Mouse (Mus musculus) intestine, embryonic 15.5 days (tissue): ENCODE results near the gene Hic1. TPM values are rescaled to one million over a fixed set of nuclear protein-coding genes. Genes with fewer than 3 reads are reported as not detected.
A peak's percentile ranks its signal among the peaks of the same experiment; 100 is the strongest.

Source experiments
- ATAC-seq: fragments of 200-750 bp; cut with Nextera tagmentation; 2 replicates; pipeline ENCODE4 v1.8.0; 2017; ENCODE audit warnings: moderate TSS enrichment, moderate library complexity
- H3K27ac ChIP-seq: fragments of 300-500 bp; sonication (generic); 2 replicates; pipeline ENCODE4 v1.5.1; 2015; ENCODE audit warnings: mild to moderate bottlenecking, inconsistent platforms
- H3K27me3 ChIP-seq: fragments of 300-500 bp; sonication (generic); replicated peaks from 2 replicates; pipeline ENCODE4 v1.6.1; 2015; ENCODE audit warnings: inconsistent platforms
- H3K36me3 ChIP-seq: fragments of 300-500 bp; sonication (generic); 2 replicates; pipeline ENCODE4 v1.6.1; 2015; ENCODE audit warnings: inconsistent platforms
- H3K4me1 ChIP-seq: fragments of 300-500 bp; sonication (generic); replicated peaks from 2 replicates; pipeline ENCODE4 v1.6.1; 2015; ENCODE audit warnings: inconsistent platforms
- H3K4me2 ChIP-seq: fragments of 300-500 bp; sonication (generic); replicated peaks from 2 replicates; pipeline ENCODE4 v1.6.1; 2015; ENCODE audit warnings: mild to moderate bottlenecking, inconsistent platforms
- H3K4me3 ChIP-seq: fragments of 300-500 bp; sonication (generic); replicated peaks from 2 replicates; pipeline ENCODE4 v1.5.1; 2015; ENCODE audit warnings: inconsistent platforms
- H3K9ac ChIP-seq: fragments of 300-500 bp; sonication (generic); 2 replicates; pipeline ENCODE4 v1.6.1; 2015; ENCODE audit warnings: inconsistent platforms
- H3K9me3 ChIP-seq: fragments of 300-500 bp; sonication (generic); 2 replicates; pipeline ENCODE4 v1.6.1; 2016; ENCODE audit warnings: inconsistent platforms
- WGBS: fragments of 180-500 bp; shearing (Covaris S2); methylation state at CpG from one replicate; pipeline ENCODE4 v1.1.7; 2015; 5-methylcytosine and 5-hydroxymethylcytosine counted together
- polyA plus RNA-seq: library from polyadenylated mRNA; unstranded; fragments of >200 nt; fragmentation: Nextera tagmentation; extraction: Ambion mirVana; gene quantifications from 2 replicates; pipeline ENCODE4 v1.2.1, GENCODE M21; 2015

The Hic1 gene
- polyA plus RNA-seq, 1 experiment from 2014 or later: 22.0 TPM

DNA sequence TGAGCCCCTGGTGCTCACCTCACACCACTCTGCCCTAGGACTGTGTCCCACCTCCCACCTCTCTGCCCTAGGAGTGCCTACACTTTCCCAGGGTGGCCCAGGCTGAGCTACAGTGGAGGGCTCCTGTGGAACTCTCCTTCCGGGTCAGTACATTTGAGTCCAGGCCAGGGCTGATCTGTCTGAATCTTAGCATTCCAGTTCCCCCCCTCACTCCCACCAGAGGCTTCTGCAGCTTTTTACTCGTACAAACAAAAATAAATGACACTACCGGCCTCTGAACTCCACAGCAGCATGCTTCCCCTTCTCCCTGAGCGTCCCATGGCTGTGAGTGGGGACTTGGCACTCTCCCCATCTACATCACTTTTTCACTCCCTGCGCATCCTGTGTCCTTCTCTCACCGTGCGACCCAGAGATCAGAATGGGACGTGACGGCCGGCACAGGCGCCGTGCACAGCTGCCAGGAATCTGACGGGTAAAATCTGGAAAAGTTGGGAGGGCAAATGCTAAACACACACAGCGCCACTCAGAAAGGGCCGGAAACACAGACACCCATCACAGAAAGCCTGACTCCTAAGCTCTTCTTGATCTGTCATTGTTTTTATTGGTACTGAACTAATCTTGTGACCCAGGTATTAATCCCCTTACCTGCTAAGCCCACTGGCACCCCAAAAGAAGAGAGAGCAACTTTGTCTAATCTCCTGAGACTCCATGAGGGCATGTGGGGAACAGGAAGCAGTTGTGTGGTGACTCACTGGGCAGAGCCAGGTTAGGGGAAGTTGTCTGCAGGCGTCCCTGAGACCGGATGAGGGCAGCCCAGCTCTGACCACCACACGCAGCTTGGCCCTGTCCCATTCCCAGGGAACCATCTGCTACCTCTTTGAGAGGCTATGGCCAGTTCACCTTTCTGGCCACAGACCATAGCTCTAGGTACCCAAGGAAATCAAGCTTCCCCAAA lies 16.4 kb downstream of the Hic1 start:
- Histone ChIP-seq H3K4me3 (no peak overlapping the region), H3K27ac (peak overlapping the region; percentile 63), H3K9me3 (no peaks in the 10 kb centered on the region), H3K4me2 (no peak overlapping the region), H3K4me1 (peaks cover 35% of the 10 kb centered on the region), H3K27me3 (no peaks in the 10 kb centered on the region), H3K36me3 (0 out of 2 replicates have a peak, but pooled peaks cover 5% of the 10 kb centered on the region), H3K9ac (no peak overlapping the region)
- 56% methylated on average over 18 of the region's 18 CpGs for WGBS
- peak; percentile 13; the same call in 1 of the 2 replicates for ATAC-seq

DNA sequence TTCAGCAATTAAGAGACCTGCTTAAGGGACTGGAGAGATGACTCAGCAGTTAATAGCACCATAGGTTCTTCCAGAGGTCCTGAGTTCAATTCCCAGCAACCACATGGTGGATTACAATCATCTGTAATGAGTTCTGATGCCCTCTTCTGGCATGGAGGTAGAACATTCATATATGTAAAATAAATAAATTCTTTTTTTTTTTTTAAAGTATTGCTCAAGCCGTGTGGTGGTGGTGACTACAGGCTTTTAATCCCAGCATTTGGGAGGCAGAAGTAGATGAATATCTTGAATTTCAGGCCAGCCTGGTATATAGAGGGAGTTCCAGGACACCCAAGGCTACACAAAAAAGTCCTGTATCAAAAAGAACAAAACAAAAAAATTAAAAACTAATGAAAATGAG lies 19.0 kb downstream of the Hic1 start:
- Histone ChIP-seq H3K27me3 (no peaks in the 10 kb centered on the region), H3K9me3 (no peaks in the 10 kb centered on the region), H3K4me2 (no peak overlapping the region), H3K36me3 (0 out of 2 replicates have a peak, but pooled peaks cover 5% of the 10 kb centered on the region), H3K4me3 (no peak overlapping the region), H3K4me1 (peaks cover 31% of the 10 kb centered on the region), H3K27ac (no peak overlapping the region), H3K9ac (no peak overlapping the region)
- ATAC-seq: no peak
- WGBS: 65% methylated on average over 1 of the region's 1 CpGs

- 0 out of 2 replicates have a peak overlapping the region, but pooled peaks have one; percentile 27 for H3K4me2 ChIP-seq
- H3K4me3 ChIP-seq: no peak overlapping the region
- peak; percentile 44; the same call in 1 of the 2 replicates for ATAC-seq
- peak overlapping the region; percentile 92 for H3K27ac ChIP-seq
- H3K27me3 ChIP-seq: no peaks in the 10 kb centered on the region
- H3K4me1 ChIP-seq: peaks cover 31% of the 10 kb centered on the region
- H3K9ac ChIP-seq: 0 out of 2 replicates have a peak overlapping the region, but pooled peaks have one; percentile 6
- WGBS: 78% methylated on average over 11 of the region's 11 CpGs
- no peaks in the 10 kb centered on the region for H3K9me3 ChIP-seq
- H3K36me3 ChIP-seq: 0 out of 2 replicates have a peak, but pooled peaks cover 10% of the 10 kb centered on the region
Observed at GRCm38 (mm10) chr11:75148332-75149035, 20.8 kb downstream of the Hic1 start.

GRCm38 (mm10) chr11:75147846-75148168 lies 21.5 kb downstream of the Hic1 start:
- peak overlapping the region; percentile 92 for H3K27ac ChIP-seq
- peaks cover 27% of the 10 kb centered on the region for H3K4me1 ChIP-seq
- ATAC-seq: peak; percentile 93
- H3K36me3 ChIP-seq: 0 out of 2 replicates have a peak, but pooled peaks cover 10% of the 10 kb centered on the region
- H3K27me3 ChIP-seq: no peaks in the 10 kb centered on the region
- H3K9ac ChIP-seq: 0 out of 2 replicates have a peak overlapping the region, but pooled peaks have one; percentile 6
- H3K4me3 ChIP-seq: no peak overlapping the region
- 24% methylated on average over 3 of the region's 3 CpGs for WGBS
- H3K4me2 ChIP-seq: peak overlapping the region; percentile 27; the same call in 1 of the 2 replicates
- H3K9me3 ChIP-seq: no peaks in the 10 kb centered on the region

- Histone ChIP-seq H3K9ac (no peak overlapping the region), H3K9me3 (no peaks in the 10 kb centered on the region), H3K36me3 (0 out of 2 replicates have a peak, but pooled peaks cover 10% of the 10 kb centered on the region), H3K27me3 (no peaks in the 10 kb centered on the region), H3K27ac (peak overlapping the region; percentile 92), H3K4me2 (peak overlapping the region; percentile 27; the same call in 1 of the 2 replicates), H3K4me3 (no peak overlapping the region), H3K4me1 (peaks cover 27% of the 10 kb centered on the region)
- ATAC-seq: peak; percentile 76
- 22% methylated on average over 11 of the region's 11 CpGs for WGBS
Observed at GRCm38 (mm10) chr11:75147106-75147845, 22.0 kb downstream of the Hic1 start.

- ATAC-seq: no peak
- Histone ChIP-seq H3K9ac (no peak overlapping the region), H3K27me3 (no peaks in the 10 kb centered on the region), H3K4me2 (no peak overlapping the region), H3K4me1 (peaks cover 41% of the 10 kb centered on the region), H3K4me3 (no peak overlapping the region), H3K27ac (peak overlapping the region; percentile 42; the same call in 1 of the 2 replicates), H3K36me3 (0 out of 2 replicates have a peak, but pooled peaks cover 10% of the 10 kb centered on the region), H3K9me3 (no peaks in the 10 kb centered on the region)
- WGBS: 58% methylated on average over 2 of the region's 2 CpGs
Observed at GRCm38 (mm10) chr11:75145841-75146240, 23.5 kb downstream of the Hic1 start.

DNA sequence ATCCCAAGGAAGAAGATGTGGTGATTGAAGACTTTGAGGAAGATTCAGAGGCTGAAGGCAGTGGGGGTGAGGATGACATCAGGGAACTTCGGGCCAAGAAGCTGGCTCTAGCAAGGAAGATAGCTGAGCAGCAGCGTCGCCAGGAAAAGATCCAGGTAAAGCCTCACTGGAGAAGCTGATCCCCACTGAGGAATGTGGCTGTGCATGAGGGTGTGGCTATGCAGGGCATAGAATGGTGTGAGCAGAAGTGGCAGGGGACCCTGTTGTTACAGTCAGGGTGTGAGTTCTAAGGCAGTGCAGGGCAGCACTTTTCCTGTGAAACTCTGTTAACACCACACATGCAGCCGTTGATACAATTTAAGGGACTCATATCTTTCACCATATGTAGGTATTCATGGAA lies 26.6 kb downstream of the Hic1 start:
- 71% methylated on average over 4 of the region's 4 CpGs for WGBS
- Histone ChIP-seq H3K27me3 (no peaks in the 10 kb centered on the region), H3K4me1 (peaks cover 54% of the 10 kb centered on the region), H3K4me2 (no peak overlapping the region), H3K36me3 (0 out of 2 replicates have a peak, but pooled peaks cover 5% of the 10 kb centered on the region), H3K9me3 (no peaks in the 10 kb centered on the region), H3K4me3 (no peak overlapping the region), H3K9ac (no peak overlapping the region), H3K27ac (peak overlapping the region; percentile 83; the same call in 1 of the 2 replicates)
- no peak for ATAC-seq

GRCm38 (mm10) chr11:75141913-75142312 lies 27.4 kb downstream of the Hic1 start:
- peaks cover 46% of the 10 kb centered on the region for H3K4me1 ChIP-seq
- peak; percentile 19; the same call in 1 of the 2 replicates for ATAC-seq

GRCm38 (mm10) chr11:75141038-75141437 lies 28.3 kb downstream of the Hic1 start:
- Histone ChIP-seq H3K27ac (peak overlapping the region; percentile 83), H3K27me3 (no peaks in the 10 kb centered on the region), H3K9ac (no peak overlapping the region), H3K4me3 (no peak overlapping the region), H3K36me3 (0 out of 2 replicates have a peak, but pooled peaks cover 5% of the 10 kb centered on the region), H3K9me3 (no peaks in the 10 kb centered on the region), H3K4me2 (no peak overlapping the region), H3K4me1 (peaks cover 45% of the 10 kb centered on the region)
- no peak for ATAC-seq
- 46% methylated on average over 3 of the region's 3 CpGs for WGBS

More at GRCm38 (mm10) chr11:75141913-75142312, 27.4 kb downstream of the Hic1 start:
- WGBS: 21% methylated on average over 1 of the region's 1 CpGs
- H3K9me3 ChIP-seq: no peaks in the 10 kb centered on the region
- H3K27ac ChIP-seq: peak overlapping the region; percentile 83
- no peaks in the 10 kb centered on the region for H3K27me3 ChIP-seq
- 0 out of 2 replicates have a peak, but pooled peaks cover 5% of the 10 kb centered on the region for H3K36me3 ChIP-seq
- no peak overlapping the region for H3K4me3 ChIP-seq
- H3K4me2 ChIP-seq: no peak overlapping the region
- H3K9ac ChIP-seq: no peak overlapping the region

GRCm38 (mm10) chr11:75140431-75140830 lies 28.9 kb downstream of the Hic1 start:
- no peaks in the 10 kb centered on the region for H3K9me3 ChIP-seq
- 57% methylated on average over 5 of the region's 5 CpGs for WGBS
- no peak overlapping the region for H3K4me2 ChIP-seq
- peaks cover 45% of the 10 kb centered on the region for H3K4me1 ChIP-seq
- H3K27me3 ChIP-seq: no peaks in the 10 kb centered on the region
- H3K27ac ChIP-seq: peak overlapping the region; percentile 83
- H3K36me3 ChIP-seq: 0 out of 2 replicates have a peak, but pooled peaks cover 5% of the 10 kb centered on the region
- no peak overlapping the region for H3K9ac ChIP-seq
- ATAC-seq: no peak
- H3K4me3 ChIP-seq: no peak overlapping the region

DNA sequence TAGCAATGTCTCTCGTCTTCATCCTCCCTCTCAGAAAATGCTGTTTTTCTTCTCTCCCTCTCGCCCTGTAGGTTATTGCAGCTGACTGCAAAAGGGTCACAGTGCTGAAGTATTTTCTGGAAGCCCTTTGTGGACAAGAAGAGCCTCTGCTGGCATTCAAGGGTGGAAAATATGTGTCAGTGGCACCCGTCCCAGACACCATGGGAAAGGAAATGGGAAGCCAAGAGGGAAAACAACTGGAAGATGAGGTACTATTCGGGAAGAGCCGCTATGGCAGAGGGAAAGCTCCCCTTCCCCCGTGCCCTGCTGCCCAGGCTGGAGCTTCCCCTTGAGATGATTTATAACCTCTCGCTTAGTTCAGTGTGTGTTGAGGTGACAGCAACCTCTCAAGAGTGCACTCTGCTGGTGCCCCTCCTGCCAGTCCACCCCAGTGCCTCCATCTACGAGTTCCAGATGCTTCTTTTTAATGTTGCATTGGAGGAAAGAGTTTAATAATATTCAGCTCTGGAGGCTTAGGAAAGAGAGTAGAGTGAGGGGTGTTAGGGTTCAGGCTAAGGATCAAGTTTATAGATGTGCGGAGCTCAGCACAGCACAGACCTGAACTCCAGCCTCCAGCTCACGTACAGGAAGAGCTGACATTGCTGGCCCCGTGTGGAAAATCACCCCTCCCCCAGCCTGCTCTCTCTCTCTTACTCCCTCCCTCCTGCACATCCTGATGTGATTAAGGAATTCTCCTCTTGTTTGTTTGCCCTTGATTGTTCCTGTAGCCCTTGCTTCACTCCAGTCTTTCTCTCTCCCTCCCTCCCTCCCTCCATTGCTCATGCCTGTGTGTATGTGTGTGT lies 30.0 kb downstream of the Hic1 start:
- ATAC-seq: peak; percentile 70
- WGBS: 25% methylated on average over 11 of the region's 11 CpGs
- Histone ChIP-seq H3K9ac (no peak overlapping the region), H3K27ac (peak overlapping the region; percentile 83), H3K4me3 (no peak overlapping the region), H3K36me3 (0 out of 2 replicates have a peak, but pooled peaks cover 5% of the 10 kb centered on the region), H3K4me1 (peaks cover 50% of the 10 kb centered on the region), H3K4me2 (no peak overlapping the region), H3K9me3 (no peaks in the 10 kb centered on the region), H3K27me3 (no peaks in the 10 kb centered on the region)
